Mouse (Mus musculus) testis, adult 2 months (tissue): Measurements from ENCODE around the gene Adcy9.

Experiments
- CTCF ChIP-seq: fragments of 200-500 bp; IDR thresholded peaks from 2 replicates; pipeline ENCODE4 v1.5.1; 2012; ENCODE audit warnings: low read depth, mild to moderate bottlenecking, inconsistent platforms, low read length, moderate library complexity; ENCODE audit not compliant: control insufficient read depth, insufficient read depth, insufficient replicate concordance
- POLR2A ChIP-seq: fragments of 200-500 bp; IDR thresholded peaks from 2 replicates; pipeline ENCODE4 v1.6.1; 2012; ENCODE audit warnings: low read depth, mild to moderate bottlenecking, inconsistent platforms, low read length, moderate library complexity; ENCODE audit not compliant: control insufficient read depth

GRCm38 (mm10) chr16:4431841-4432240 is 11.5 kb upstream of the Adcy9 start:
- TF ChIP-seq POLR2A: no peak
- TF ChIP-seq CTCF: no peak
